Mouse (Mus musculus) gastrocnemius, postnatal 14 days (tissue): ENCODE results near the gene Adamts10. TPM values are rescaled to one million over a fixed set of nuclear protein-coding genes. Genes with fewer than 3 reads are reported as not detected.

Experiments used
- DNase-seq: peaks from one replicate; pipeline ENCODE4 v3.0.0; 2021; ENCODE audit warnings: mixed read lengths
- intact Hi-C: fragments of 180-260 bp; cut with DNase I; formaldehyde crosslinking; loops from one replicate; pipeline ENCODE4 v1.15.1; 2025; ENCODE audit warnings: low total_unique reads
- total RNA-seq, 2 experiments: library from RNA; stranded (reverse); gene quantifications; 2 replicates each; pipeline ENCODE4 v1.2.3; 2021

The Adamts10 gene
- total RNA-seq, 2 experiments from 2014 or later = 17.3 to 19.1 TPM

DNA sequence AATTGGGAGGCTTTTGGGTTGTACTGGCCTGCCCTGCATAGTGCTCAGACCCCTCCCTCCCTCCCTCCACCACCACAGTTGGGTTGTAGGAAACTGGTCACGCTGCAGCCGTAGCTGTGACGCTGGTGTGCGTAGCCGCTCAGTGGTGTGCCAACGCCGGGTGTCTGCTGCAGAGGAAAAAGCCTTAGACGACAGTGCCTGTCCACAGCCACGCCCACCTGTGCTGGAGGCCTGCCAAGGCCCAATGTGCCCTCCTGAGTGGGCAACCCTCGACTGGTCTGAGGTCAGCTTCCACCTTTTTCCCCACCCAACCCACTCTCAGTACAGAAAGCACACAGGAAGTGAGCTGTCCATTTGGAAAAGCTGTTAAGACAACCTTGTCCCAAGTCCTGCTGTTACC, 26.4 kb downstream of the Adamts10 start:
- peak; percentile 17 for DNase-seq
- intact Hi-C loops = no loop called here

DNA sequence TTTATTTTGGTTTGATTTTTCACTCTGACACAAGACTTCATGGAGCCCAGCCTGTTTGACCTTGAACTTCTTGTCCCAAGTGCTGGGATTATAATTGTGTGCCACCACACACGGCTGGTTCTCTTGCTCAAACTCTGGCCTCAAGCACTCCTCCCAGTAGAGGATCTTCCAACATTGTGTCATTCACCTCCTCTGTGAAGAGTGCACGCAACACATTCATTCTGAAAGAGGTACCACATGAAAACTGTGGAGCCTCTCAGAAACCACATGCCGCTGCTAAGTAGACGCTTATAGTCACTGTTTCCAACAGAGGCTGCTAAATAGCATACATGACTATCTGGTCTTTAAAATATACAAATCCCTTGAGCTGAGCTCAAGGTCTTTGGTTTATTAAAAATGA, 28.1 kb downstream of the Adamts10 start:
- intact Hi-C loops = no loop called here
- no peak for DNase-seq

DNA sequence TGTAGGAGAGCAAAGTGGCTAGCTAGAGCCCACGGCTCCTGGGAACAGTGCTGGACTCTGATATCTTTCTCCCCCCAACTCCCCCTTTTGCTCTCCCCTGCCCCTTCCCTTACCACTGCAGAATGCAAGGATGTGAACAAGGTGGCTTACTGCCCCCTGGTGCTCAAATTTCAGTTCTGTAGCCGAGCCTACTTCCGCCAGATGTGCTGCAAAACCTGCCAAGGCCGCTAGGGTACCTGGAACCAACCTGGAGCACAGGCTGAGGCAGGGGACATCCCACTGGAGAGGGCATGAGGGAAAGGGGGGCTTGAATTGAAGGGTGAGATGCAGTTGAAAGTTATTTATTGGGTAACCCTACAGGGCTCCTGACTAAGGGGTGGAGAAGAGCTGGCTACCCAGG, 29.0 kb downstream of the Adamts10 start:
- intact Hi-C loops = no loop called here
- peak; percentile 24 for DNase-seq

DNA sequence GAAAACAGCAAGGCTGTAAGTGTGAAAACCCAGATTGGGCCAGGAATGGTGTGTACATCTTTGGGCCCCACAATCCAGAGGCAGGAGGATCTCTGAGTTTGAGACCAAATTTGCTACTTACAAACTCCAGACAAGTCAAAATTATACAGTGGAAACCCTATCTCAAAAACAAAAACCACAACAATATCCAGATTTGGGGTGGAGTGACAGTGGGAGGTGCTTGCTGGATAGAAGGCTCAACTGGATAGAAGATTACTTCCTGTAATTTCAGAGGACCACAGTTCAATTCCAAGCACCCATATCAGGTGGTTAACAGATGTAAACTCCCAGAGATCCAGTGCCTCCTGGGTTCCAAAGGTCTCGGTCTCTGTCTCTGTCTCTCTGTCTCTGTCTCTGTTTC, 30.5 kb downstream of the Adamts10 start:
- intact Hi-C loops = no loop called here

DNA sequence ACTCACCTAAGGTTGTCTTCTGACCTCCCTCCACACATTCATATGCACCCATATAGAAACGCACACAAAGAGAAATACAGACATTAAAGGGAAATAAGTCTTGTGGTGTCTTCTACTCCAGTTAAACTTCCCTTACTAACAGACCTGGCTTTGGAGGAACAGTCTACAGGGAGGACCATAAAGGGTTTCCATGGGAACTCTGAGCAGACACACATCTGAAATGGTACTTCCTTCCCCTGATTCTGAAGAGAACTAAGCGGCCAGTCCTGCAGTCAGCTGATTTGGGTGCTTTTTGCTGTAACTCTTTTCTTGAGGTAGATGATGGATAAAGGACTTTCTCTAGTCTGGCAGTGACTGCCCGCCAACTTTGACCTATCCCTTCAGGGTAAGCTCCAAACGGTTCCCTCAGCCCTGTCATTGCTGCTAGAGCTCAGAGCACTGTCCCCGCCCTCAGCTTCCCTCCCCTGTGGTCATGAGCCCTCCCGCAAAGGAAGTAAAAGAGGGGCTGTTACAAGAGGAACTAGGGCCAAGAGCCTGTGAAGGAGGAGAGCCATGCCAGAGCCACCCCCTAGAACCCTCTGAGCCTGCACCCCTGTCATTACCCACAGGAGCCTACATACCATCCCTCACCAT, 31.3 kb downstream of the Adamts10 start, which contains the start of gene Myo1f:
Myo1f (plus strand) TSS at position 485 of the 633 bp plus-strand sequence.
- peak; percentile 23 for DNase-seq
- intact Hi-C loops = no loop called here

More for the DNA sequence above, 30.5 kb downstream of the Adamts10 start:
- no peak for DNase-seq

DNA sequence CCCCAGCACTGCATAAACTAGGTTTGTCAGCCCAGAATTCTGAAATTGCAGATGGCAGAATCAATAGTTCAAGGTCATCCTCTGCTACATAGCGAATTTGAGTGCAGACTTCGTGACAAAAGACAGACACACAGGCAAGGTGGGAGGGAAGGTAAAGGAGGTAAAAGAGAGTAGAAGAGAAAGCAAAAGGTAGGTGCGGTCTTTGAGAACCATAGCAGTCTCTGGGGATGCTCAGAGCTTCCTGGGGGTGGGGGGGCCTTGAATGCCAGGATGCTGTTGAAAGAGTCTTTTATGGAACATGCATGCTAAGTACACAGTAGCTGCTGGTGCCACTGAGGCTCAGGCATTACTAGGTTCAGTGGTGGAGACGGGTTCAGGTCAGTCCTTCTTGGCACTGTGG, 33.9 kb downstream of the Adamts10 start:
- intact Hi-C loops = no loop called here
- no peak for DNase-seq

DNA sequence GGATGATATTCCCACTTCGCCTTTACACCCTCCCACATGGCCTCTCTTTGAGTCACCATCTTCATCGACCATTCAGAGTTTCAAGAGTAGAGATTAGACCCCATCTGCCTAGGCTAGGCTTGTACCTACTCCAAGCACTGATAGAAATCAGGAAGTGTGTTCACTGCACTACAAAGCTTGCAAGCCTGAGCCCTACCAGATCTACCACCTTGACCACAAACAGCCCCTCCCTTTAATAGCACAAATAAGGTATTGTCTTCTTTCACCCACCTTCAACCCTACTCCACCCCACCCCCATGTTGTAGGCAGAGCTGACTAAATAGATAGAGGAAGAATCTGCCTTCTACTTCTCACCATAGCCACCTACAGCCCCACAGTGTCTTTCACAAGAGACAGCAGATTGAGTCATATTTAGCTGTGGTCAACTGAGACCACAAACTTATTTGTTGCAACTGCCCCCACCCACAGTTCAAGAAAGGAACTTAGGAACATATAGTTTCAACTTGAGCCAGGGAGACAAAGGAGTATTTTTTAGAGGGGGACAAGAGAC, 39.6 kb downstream of the Adamts10 start:
- intact Hi-C loops = no loop called here
- no peak for DNase-seq

DNA sequence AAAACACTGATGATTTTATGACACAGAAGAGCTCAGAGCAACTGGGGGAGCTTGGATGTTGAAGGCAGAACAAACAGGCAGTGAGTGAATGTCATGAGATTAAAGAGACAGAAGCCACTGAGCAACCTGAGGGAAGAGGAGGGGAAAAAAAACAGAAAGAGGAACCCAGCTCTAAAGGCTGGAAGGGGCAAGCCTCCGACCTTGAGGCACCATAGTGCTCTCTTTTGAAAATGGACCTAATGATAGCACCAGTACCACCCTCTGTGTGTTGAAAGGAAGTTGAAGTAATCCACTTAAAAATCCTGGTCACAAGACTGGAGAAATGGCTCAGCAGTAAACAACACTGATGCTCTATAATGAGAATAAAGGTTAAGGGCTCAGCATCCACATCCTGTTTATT, 40.6 kb downstream of the Adamts10 start:
- DNase-seq = no peak
- intact Hi-C loops = no loop called here

DNA sequence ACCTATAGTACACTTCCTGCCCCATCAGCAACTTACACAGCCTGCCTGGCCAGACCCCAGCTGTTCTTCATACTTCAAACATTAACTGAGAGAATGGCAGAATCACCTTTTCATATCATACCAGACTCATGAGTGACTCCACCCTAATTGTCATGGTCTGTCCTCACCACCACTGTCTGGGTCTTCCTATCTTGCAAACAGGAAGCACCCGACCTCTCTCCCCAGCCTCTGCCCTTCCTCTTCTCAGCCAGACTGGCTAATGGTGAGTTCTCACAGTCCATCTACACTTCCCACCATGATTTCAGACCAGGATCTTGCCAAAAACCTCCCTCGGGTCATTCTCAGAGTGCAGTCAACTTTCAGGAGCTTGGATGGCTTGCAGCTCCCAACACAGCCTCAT, 42.2 kb downstream of the Adamts10 start:
- DNase-seq = no peak
- intact Hi-C loops = no loop called here

DNA sequence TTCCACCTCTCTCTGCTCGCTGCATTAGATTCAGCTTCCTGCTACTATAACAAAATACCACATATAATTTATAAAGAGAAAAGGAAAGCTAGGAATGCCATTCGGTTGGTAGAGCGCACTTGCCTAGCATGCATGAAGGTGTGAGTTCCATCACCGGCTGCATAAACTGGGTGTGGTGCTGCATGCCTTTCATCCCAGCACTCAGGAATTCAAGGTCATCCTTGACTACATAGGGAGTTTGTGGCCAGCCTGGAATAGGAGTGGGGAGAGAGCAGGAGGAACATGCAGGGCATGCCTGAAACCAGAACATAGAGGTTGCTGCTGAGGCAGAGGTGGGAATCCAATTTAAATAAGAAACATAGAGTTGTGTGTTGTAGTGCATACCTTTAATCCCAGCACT, 60.1 kb downstream of the Adamts10 start:
- DNase-seq = no peak
- intact Hi-C loops = no loop called here

DNA sequence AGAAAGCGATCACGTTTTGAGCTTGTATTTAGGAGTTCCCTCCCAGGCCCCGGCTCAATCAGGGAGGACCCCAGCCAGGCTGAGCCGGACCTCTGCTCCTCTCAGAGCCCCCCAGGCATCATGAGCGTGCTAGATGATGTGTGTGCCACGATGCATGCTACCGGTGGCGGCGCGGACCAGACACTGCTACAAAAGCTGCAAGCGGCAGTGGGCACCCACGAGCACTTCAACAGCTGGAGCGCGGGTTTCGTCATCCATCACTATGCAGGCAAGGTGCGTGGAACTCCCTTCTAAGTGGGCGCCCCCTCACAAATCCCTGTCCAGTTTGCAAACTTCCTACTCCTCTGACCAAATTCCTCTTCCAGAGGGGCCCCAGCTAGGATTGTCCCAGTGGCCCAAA, 62.0 kb downstream of the Adamts10 start:
- intact Hi-C loops = no loop called here
- no peak for DNase-seq

DNA sequence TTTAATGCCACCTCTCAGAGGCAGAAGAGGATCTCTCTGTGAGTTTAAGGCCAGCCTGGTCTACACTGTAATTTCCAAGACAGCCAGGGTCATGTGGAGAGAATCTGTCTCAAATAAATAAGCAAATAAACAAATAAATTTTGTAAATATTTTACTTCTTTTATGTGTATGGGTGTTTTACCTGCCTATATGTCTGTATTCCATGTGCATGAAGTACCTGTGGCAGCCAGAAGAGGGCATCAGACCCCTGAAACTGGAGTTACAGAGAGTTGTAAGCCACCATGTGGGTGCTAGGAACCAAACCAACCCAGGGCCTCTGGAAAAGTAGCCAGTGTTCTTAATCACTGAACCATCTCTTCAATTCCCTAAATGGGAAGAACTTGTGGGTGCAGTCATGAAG, 73.3 kb downstream of the Adamts10 start:
- DNase-seq = no peak
- intact Hi-C loops = no loop called here

DNA sequence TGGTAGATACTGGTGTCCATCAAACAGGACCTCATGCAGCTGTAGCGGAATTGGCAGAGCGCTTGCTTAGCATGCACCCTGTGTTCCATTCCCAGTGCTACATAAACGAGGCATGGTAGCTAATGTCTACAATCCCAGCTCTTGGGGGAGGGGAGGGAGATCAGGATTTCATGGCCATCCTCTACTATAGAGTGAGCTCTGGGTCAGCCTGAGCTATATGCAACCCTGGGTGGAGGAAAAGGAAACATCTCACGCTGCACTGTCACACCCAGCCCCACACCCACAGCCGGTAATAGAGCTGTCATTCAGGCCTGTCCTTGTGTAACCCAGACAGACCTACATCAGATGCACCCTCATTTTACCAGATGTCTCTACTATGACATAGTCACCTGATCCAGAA, 74.5 kb downstream of the Adamts10 start:
- intact Hi-C loops = no loop called here
- no peak for DNase-seq

DNA sequence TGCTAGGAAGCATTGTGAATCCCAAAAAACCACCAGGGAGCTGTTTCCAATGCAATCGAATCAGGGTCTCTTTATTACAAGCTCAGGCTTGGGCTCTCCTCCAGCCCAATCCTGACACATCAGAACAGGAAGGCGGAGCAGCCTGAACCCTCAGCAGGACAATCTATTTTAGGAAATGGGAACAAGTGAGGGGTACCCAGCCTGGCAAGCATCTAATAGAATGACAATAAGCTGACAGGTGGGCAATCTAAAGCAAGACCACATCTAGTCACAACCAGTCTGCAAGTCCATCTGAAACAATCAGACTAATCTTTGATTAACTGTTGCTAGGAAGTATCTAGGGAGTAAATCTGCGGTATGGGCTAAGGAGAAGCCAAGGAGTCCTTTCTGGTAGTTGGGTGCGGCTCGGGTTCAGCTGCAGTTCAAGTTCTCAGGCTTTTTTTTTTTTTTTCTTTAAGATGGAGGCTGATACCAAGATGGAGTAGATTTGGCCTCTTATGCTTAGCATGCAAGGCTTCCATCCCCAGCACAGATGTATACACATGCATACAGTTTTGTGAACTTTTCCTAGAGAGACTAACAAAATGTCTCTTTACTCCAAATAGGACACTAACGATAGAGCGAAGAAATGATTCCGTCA, 76.0 kb downstream of the Adamts10 start:
- intact Hi-C loops = no loop called here
- no peak for DNase-seq

DNA sequence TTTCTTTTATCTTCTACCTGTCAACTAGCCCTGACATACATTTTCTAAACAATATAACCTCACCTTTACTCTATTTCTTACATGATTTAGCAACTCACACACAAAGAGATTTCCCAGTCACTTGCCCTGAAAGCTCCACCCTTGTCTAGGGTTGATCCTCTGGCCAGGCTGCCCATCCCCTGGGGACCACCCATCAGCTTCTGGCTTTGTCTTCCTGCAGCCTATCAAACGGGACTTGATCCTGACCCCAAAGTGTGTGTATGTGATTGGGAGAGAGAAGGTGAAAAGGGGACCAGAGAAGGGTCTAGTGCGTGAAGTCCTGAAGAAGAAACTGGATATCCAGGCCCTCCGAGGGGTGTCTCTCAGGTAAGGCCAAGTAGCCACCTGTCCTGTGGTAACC, 76.8 kb downstream of the Adamts10 start:
- intact Hi-C loops = no loop called here
- DNase-seq = no peak

DNA sequence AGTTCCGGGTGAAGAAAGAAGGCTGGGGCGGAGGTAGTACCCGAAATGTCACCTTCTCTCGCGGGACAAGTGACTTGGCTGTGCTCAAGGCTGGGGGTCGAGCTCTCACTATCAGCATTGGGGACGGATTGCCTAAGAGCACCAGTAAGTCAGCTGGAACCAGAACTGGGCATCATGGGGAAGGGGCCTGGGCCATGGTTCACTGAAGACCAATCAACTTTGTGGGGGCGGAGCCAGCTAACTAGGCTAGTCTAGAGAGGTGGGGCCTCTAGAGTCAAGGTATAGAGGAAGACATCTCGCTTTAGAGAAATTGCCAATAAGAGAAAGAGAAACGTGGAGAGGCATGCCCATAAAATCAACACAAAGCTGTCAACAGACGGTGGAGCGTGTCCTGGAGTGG, 77.9 kb downstream of the Adamts10 start:
- intact Hi-C loops = no loop called here
- DNase-seq = no peak

Other genes with a start within 250 kb of the Adamts10 start
- gene Zfp955b, start 234.7 kb upstream of the Adamts10 start, total RNA-seq = 10 to 100 TPM; 10.9 to 11.9 TPM
- 1 to 10 TPM; 3.8 TPM for gene Zfp81, start 165.3 kb upstream of the Adamts10 start, total RNA-seq
- gene Zfp101, start 129.6 kb upstream of the Adamts10 start, total RNA-seq = 1 to 10 TPM; 4.1 to 4.4 TPM
- gene Actl9, start 91.3 kb upstream of the Adamts10 start, total RNA-seq = not detected
- gene Myo1f, start 31.5 kb downstream of the Adamts10 start, total RNA-seq = 1 to 10 TPM in 1 of 2 experiments, under 1 TPM in 1; 0.93 to 1.4 TPM
- 10 to 100 TPM in 1 of 2 experiments, 1 to 10 TPM in 1; 9.9 to 13.1 TPM for gene Zfp414, start 104.9 kb downstream of the Adamts10 start, total RNA-seq
- gene Pram1, start 113.9 kb downstream of the Adamts10 start, total RNA-seq = not detected
- 10 to 100 TPM; 58.8 to 69.1 TPM for gene Hnrnpm, start 162.7 kb downstream of the Adamts10 start, total RNA-seq
- gene March2, start 194.5 kb downstream of the Adamts10 start, total RNA-seq = 10 to 100 TPM; 76.0 to 78.6 TPM
- gene Rab11b, start 236.3 kb downstream of the Adamts10 start, total RNA-seq = 100 to 1,000 TPM; 154 to 159 TPM